Mouse (Mus musculus): Measurements from ENCODE around the gene Olfr316. TPM values are rescaled to one million over a fixed set of nuclear protein-coding genes. Genes with fewer than 3 reads are reported as not detected.

The Olfr316 gene
- polyA plus RNA-seq, 1 experiment from 2014 or later = not detected

- Histone ChIP-seq H3K4me3 (replicated peaks) (no peak overlapping the region), H3K27me3 (no peaks in the 10 kb centered on the region), H3K9me3 (replicated peaks) (no peaks in the 10 kb centered on the region), H3K4me2 (no peak overlapping the region), H3K36me3 (no peaks in the 10 kb centered on the region), H3K27ac (no peak overlapping the region), H3K9ac (no peak overlapping the region), H3K4me1 (no peaks in the 10 kb centered on the region)
- WGBS = 91% methylated on average over 10 of the region's 10 CpGs
- no peak for ATAC-seq (replicated peaks; ENCODE audit: low FRiP score)
These were observed 35.1 kb downstream of the Olfr316 start for GRCm38 (mm10) chr11:58787651-58788050.

DNA sequence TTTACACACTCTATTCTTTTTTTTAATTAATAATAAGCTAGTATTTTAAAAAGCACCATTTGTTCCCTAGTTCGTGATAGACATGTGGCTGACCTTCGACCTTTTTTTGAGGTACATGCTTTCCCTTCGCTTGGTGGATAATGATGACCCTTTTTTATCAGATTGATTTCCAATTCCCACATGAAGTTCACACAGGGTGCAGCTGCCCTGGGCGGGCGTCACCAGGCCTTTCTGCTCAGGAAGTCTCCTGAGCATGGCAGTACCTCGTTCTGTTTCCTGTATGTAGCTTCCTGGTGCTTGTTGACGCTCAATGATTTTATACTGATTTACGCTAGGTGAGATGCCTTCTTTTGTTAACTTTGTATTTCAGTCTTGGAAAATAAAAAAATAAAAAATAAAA, 35.8 kb downstream of the Olfr316 start:
- 74% methylated on average over 8 of the region's 8 CpGs for WGBS
- Histone ChIP-seq H3K9ac (no peak overlapping the region), H3K27me3 (no peaks in the 10 kb centered on the region), H3K36me3 (no peaks in the 10 kb centered on the region), H3K9me3 (replicated peaks) (no peaks in the 10 kb centered on the region), H3K4me3 (replicated peaks) (no peak overlapping the region), H3K27ac (no peak overlapping the region), H3K4me2 (no peak overlapping the region), H3K4me1 (no peaks in the 10 kb centered on the region)
- no peak for ATAC-seq (replicated peaks; ENCODE audit: low FRiP score)

- no peak for ATAC-seq (replicated peaks; ENCODE audit: low FRiP score)
- Histone ChIP-seq H3K9ac (no peak overlapping the region), H3K4me3 (replicated peaks) (no peak overlapping the region), H3K27ac (no peak overlapping the region), H3K4me2 (no peak overlapping the region), H3K36me3 (no peaks in the 10 kb centered on the region), H3K4me1 (no peaks in the 10 kb centered on the region), H3K9me3 (replicated peaks) (no peaks in the 10 kb centered on the region), H3K27me3 (no peaks in the 10 kb centered on the region)
- 36% methylated on average over 3 of the region's 3 CpGs for WGBS
These were observed 37.0 kb downstream of the Olfr316 start for GRCm38 (mm10) chr11:58789532-58789931.

DNA sequence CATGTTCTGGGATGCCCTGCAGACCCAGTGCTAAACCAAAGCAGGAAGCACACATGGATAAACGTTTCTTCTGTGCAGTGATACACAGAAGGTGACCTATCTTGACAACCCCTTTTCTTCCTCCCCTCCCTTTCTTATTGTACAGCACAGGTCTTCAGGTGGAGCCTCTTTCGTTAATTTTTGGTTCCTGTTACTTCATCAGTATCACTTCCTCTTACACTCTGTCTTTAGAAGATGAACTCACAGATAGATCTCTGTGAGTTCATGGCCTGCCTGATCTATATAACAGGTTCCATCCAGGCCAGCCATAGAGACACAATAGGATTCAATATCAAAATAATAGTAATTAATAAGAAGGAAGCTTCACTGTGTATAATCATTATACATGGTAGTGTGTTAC, 37.5 kb downstream of the Olfr316 start:
- Histone ChIP-seq H3K9ac (no peak overlapping the region), H3K27me3 (no peaks in the 10 kb centered on the region), H3K36me3 (no peaks in the 10 kb centered on the region), H3K27ac (no peak overlapping the region), H3K4me3 (replicated peaks) (no peak overlapping the region), H3K4me2 (no peak overlapping the region), H3K4me1 (no peaks in the 10 kb centered on the region), H3K9me3 (replicated peaks) (no peaks in the 10 kb centered on the region)
- 44% methylated on average over 2 of the region's 2 CpGs for WGBS
- no peak for ATAC-seq (replicated peaks; ENCODE audit: low FRiP score)

DNA sequence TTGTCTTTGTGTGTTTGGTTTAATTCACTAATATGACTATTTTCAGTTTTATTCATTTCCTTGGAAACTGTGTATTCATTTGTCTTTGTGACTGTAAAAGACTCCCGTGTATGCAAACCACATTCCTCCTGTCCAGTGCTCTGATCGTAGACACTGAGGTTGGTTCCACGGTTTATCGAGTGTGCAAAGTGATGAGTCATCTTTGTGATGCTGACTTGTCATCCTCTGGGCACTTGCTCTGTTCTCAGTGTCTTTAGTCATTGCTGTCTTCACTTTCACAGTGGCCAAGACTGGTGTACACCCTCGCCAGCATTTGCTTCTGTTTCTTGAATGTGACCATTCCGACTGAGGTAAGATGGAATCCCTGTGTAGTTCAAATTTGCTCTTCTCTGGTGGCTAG, 38.1 kb downstream of the Olfr316 start:
- no peak overlapping the region for H3K4me3 ChIP-seq (replicated peaks)
- WGBS = 72% methylated on average over 6 of the region's 6 CpGs
- no peaks in the 10 kb centered on the region for H3K27me3 ChIP-seq
- H3K27ac ChIP-seq = no peak overlapping the region
- no peak overlapping the region for H3K4me2 ChIP-seq
- no peaks in the 10 kb centered on the region for H3K4me1 ChIP-seq
- H3K9me3 ChIP-seq (replicated peaks) = no peaks in the 10 kb centered on the region
- H3K36me3 ChIP-seq = no peaks in the 10 kb centered on the region
- ATAC-seq (replicated peaks; ENCODE audit: low FRiP score) = no peak
- H3K9ac ChIP-seq = no peak overlapping the region

- Histone ChIP-seq H3K4me1 (no peaks in the 10 kb centered on the region), H3K27ac (no peak overlapping the region), H3K27me3 (no peaks in the 10 kb centered on the region), H3K9me3 (replicated peaks) (no peaks in the 10 kb centered on the region), H3K4me3 (replicated peaks) (no peak overlapping the region), H3K4me2 (no peak overlapping the region), H3K9ac (no peak overlapping the region), H3K36me3 (no peaks in the 10 kb centered on the region)
- ATAC-seq (replicated peaks; ENCODE audit: low FRiP score) = no peak
- WGBS = 89% methylated on average over 2 of the region's 2 CpGs
These were observed 43.3 kb downstream of the Olfr316 start for GRCm38 (mm10) chr11:58795856-58796255.

- no peaks in the 10 kb centered on the region for H3K27me3 ChIP-seq
- 0 out of 2 replicates have a peak, but pooled peaks cover 3% of the 10 kb centered on the region for H3K4me1 ChIP-seq
- no peaks in the 10 kb centered on the region for H3K9me3 ChIP-seq (replicated peaks)
- ATAC-seq (replicated peaks; ENCODE audit: low FRiP score) = no peak
- no peak overlapping the region for H3K9ac ChIP-seq
- WGBS = 73% methylated on average over 7 of the region's 7 CpGs
- no peaks in the 10 kb centered on the region for H3K36me3 ChIP-seq
- H3K4me3 ChIP-seq (replicated peaks) = no peak overlapping the region
- no peak overlapping the region for H3K4me2 ChIP-seq
- H3K27ac ChIP-seq = no peak overlapping the region
These were observed 44.3 kb downstream of the Olfr316 start for GRCm38 (mm10) chr11:58796850-58797249.

- Histone ChIP-seq H3K4me3 (replicated peaks) (no peak overlapping the region), H3K9me3 (replicated peaks) (no peaks in the 10 kb centered on the region), H3K36me3 (no peaks in the 10 kb centered on the region), H3K4me2 (no peak overlapping the region), H3K4me1 (0 out of 2 replicates have a peak, but pooled peaks cover 10% of the 10 kb centered on the region), H3K27ac (no peak overlapping the region), H3K27me3 (no peaks in the 10 kb centered on the region), H3K9ac (no peak overlapping the region)
- ATAC-seq (replicated peaks; ENCODE audit: low FRiP score) = no peak
- 73% methylated on average over 5 of the region's 5 CpGs for WGBS
These were observed 47.2 kb downstream of the Olfr316 start for GRCm38 (mm10) chr11:58799747-58800146.

DNA sequence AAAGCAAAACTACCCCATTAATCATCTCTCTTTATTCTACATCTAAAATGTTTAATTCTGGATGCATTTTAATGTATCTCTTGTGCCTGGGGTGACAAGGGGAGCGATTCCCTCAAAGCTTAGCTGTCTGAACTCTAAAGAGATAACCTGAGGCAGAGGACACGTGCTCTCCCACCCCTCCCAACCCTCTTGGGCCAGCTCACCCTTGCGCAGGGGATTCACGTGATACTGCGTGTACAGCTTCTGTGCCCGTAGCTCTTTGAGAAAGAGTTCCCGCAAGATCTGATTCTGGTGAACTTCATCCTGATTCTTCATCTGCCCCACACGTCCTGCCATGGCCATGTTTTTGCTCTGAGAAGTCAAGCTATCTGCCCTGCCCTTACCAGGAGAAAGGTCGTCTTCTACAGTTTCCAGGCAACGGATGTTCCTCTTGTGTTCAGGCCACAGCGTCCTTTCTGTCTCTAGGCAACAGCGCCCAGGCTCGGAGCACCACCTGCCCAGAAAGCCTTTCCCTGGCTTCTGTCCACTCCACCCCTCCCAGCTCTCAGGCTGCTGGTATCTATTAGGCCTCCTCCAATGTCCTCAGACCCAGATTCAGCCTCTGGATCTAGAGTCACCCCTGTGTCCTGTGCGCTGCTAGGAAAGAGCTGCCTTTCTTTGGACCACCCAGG, 49.2 kb downstream of the Olfr316 start, which contains the start of gene Fam183b:
TSS of gene Fam183b (minus strand) at position 403 of the 671 bp plus-strand sequence.
- no peak within 1 kb of the TSS for H3K27ac ChIP-seq
- 0 out of 2 replicates have a peak, but pooled peaks cover 10% of the 10 kb centered on the region for H3K4me1 ChIP-seq
- no peaks in the 10 kb centered on the region for H3K36me3 ChIP-seq
- no peak within 1 kb of the TSS for H3K9ac ChIP-seq
- no peaks in the 10 kb centered on the region for H3K9me3 ChIP-seq (replicated peaks)
- peak; percentile 46 for ATAC-seq (replicated peaks; ENCODE audit: low FRiP score)
- H3K4me3 ChIP-seq (replicated peaks) = no peak within 1 kb of the TSS
- no peak within 1 kb of the TSS for H3K4me2 ChIP-seq
- no peaks in the 10 kb centered on the region for H3K27me3 ChIP-seq
- 42% methylated on average over 14 of the region's 14 CpGs for WGBS

GRCm38 (mm10) chr11:58803871-58804270, 51.3 kb downstream of the Olfr316 start:
- no peak for ATAC-seq (replicated peaks; ENCODE audit: low FRiP score)
- 67% methylated on average over 4 of the region's 4 CpGs for WGBS
- Histone ChIP-seq H3K9me3 (replicated peaks) (no peaks in the 10 kb centered on the region), H3K4me1 (0 out of 2 replicates have a peak, but pooled peaks cover 10% of the 10 kb centered on the region), H3K4me2 (no peak overlapping the region), H3K9ac (no peak overlapping the region), H3K27ac (no peak overlapping the region), H3K27me3 (no peaks in the 10 kb centered on the region), H3K36me3 (no peaks in the 10 kb centered on the region), H3K4me3 (replicated peaks) (no peak overlapping the region)

- Histone ChIP-seq H3K9me3 (replicated peaks) (no peaks in the 10 kb centered on the region), H3K36me3 (no peaks in the 10 kb centered on the region), H3K4me2 (no peak overlapping the region), H3K9ac (no peak overlapping the region), H3K27me3 (no peaks in the 10 kb centered on the region), H3K4me3 (replicated peaks) (no peak overlapping the region), H3K4me1 (0 out of 2 replicates have a peak, but pooled peaks cover 10% of the 10 kb centered on the region), H3K27ac (no peak overlapping the region)
- WGBS = 63% methylated on average over 2 of the region's 2 CpGs
- ATAC-seq (replicated peaks; ENCODE audit: low FRiP score) = no peak
These were observed 51.9 kb downstream of the Olfr316 start for GRCm38 (mm10) chr11:58804393-58804792.
